Mouse (Mus musculus): ENCODE data around the gene Sp9.

- TF ChIP-seq CTCF (IDR thresholded peaks at IDR 0.05) = peak; percentile 22; the same call in 1 of the 2 replicates
- TF ChIP-seq EP300 (IDR thresholded peaks at IDR 0.05) = no peak
Observed at GRCm38 (mm10) chr2:73270593-73271458, 899 bp upstream of the Sp9 start.

Measured in lung, postnatal 0 days (tissue).